Mouse (Mus musculus) heart, postnatal 0 days (tissue): ENCODE results near the gene Htr3b.

Experiments
- CTCF ChIP-seq: IDR thresholded peaks from 2 replicates; pipeline ENCODE4 v1.5.1; 2016; ENCODE audit warnings: antibody characterized with exemption, control low read depth, low read depth
- EP300 ChIP-seq: IDR thresholded peaks from 2 replicates; pipeline ENCODE4 v1.6.1; 2016; ENCODE audit warnings: antibody characterized with exemption, low read depth

- TF ChIP-seq CTCF, result no peak
- no peak for TF ChIP-seq EP300
Observed at GRCm38 (mm10) chr9:48994779-48995178, 30.0 kb upstream of the Htr3b start.
